Mouse (Mus musculus): ENCODE measurements around the gene Sipa1l1.

Gene Sipa1l1

DNA sequence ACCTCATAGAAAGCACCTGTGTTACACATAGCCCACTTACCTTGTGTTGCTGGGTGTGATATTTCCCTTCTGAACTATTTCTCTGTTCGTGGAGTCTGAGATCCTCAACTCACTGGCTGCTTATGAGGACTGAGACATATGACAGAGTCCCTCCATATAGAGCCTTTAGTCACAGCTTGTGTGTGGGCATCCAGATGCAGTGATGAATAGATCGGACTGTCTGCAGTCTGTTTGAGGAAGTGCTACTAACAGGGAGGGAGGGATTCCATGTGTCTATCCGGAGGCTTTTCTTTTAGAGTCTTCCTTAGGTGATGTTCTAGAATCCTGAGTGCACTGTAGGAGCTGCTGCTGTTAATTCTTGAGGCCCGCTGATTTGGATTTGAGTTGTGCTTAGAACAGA, 165.4 kb downstream of the Sipa1l1 start:
- no peak for DNase-seq (ENCODE audit: low spot score in 2 of 2)

DNA sequence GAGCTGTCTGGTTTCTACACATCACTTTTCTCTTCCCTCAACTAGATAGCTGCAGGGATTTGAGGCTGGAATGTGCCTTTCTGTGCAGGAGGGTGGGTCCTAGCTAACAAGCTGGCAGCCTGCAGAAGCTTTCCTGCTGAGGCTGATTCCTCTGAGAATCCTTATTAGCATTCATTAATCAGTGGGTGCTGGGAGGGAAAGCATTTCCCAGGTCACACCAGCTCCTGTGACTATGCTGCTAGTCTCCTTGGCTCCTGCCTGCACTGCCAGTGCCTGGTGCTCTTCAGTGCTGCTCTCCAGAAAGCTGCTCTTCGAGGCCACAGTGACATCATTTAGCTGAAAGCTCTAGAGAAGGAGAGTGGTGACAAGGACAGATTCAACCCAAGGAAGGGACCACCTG, 166.0 kb downstream of the Sipa1l1 start:
- no peak for DNase-seq (ENCODE audit: low spot score in 2 of 2)

- no peak for DNase-seq (ENCODE audit: low spot score in 2 of 2)
Observed at GRCm38 (mm10) chr12:82338550-82338949, 169.4 kb downstream of the Sipa1l1 start.

DNA sequence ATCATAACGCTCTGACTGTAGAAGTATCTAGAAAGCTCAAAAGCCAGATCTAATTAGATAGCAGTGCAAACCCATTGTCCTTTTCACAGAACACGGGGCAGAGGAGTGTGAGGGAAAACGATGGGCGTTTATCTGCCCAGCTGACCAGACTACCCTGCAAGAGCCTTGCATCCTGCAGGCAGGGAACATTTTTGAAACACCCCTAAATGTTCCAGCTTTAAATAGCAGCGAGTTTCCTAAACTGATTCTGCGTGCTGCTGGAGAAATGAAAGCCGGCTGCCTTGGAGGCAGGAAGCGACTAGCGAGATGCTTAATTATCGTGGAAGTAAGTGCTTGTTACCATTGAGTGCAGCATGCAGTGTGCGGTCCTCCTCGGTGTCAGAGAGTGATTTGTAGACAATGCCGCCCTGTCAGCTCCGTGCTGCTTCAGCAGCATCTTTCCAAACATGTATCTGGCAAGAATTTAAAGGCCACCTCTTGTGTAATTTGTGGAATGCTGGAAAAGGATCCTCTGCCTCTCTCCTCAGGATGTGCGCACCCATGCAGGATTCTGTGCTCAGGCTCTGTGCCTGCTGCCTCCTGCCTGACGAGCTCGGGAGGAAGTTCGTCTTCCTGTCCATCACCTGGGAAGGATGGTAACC, 170.2 kb downstream of the Sipa1l1 start:
- no peak for DNase-seq (ENCODE audit: low spot score in 2 of 2)

GRCm38 (mm10) chr12:82340196-82340918, 171.2 kb downstream of the Sipa1l1 start:
- no peak for DNase-seq (ENCODE audit: low spot score in 2 of 2)

DNA sequence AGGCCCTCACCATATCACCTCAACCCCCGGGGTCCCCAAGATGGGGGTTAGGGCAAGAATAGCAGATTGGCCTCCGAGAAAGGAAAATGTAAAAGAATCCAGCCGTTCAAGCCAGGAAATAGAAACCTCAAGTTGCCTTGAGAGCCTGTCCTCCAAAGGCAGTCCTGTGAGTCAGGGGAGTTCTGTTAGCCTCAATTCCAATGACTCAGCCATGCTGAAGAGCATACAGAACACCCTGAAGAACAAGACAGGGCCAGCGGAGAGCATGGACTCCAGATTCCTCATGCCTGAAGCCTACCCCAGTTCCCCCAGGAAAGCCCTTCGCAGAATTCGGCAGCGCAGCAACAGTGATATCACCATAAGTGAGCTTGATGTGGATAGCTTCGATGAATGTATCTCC, 172.1 kb downstream of the Sipa1l1 start:
- DNase-seq (ENCODE audit: low spot score in 2 of 2) = no peak

- DNase-seq (ENCODE audit: low spot score in 2 of 2) = no peak
Observed at GRCm38 (mm10) chr12:82341696-82342095, 172.6 kb downstream of the Sipa1l1 start.

DNA sequence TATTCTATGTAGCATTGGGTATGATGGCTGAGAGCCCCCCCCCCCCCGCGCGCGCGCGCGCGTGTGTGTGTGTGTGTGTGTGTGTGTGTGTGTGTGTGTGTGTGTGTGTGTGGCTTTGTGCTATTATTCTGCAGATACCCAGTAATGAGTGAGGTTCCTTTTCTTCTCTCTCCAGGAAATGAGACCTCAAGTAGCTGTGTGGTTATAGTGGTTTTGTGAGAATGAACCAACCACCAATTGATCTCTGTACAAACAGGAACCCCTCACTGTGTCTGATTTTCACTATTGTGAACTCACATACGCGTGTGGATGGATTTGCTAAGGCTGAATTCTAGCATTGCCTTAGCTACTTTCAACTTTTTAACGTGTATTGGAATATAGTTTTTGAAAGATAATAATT, 181.0 kb downstream of the Sipa1l1 start:
- DNase-seq (ENCODE audit: low spot score in 2 of 2) = no peak

- no peak for DNase-seq (ENCODE audit: low spot score in 2 of 2)
Observed at GRCm38 (mm10) chr12:82350891-82351290, 181.8 kb downstream of the Sipa1l1 start.

- DNase-seq (ENCODE audit: low spot score in 2 of 2) = no peak
Observed at GRCm38 (mm10) chr12:82353660-82354059, 184.5 kb downstream of the Sipa1l1 start.

- DNase-seq (ENCODE audit: low spot score in 2 of 2) = no peak
Observed at GRCm38 (mm10) chr12:82355419-82356149, 186.5 kb downstream of the Sipa1l1 start.

- DNase-seq (ENCODE audit: low spot score in 2 of 2) = no peak
Observed at GRCm38 (mm10) chr12:82356476-82356875, 187.4 kb downstream of the Sipa1l1 start.

- no peak for DNase-seq (ENCODE audit: low spot score in 2 of 2)
Observed at GRCm38 (mm10) chr12:82357431-82357830, 188.3 kb downstream of the Sipa1l1 start.

GRCm38 (mm10) chr12:82362796-82363195, 193.7 kb downstream of the Sipa1l1 start:
- DNase-seq (ENCODE audit: low spot score in 2 of 2) = no peak

DNA sequence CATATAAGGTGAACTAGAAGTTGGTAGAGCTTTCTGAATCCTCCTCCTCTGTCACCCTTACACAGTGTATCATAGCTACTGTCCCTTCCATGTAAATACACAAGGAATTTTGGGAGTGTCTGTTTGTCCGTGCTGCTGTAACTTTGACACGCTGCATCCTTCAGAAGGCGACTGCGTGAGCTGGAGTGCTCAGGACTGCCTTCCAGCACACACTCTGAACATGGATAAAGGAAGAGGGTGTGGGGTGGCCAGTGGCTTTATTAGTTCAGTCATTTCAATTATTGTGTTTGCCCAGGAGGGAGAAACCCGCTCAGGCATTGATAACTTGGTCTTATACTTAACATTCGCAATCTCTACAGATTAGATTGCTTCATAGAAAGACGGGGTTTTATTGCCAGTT, 195.1 kb downstream of the Sipa1l1 start:
- DNase-seq (ENCODE audit: low spot score in 2 of 2) = no peak

DNA sequence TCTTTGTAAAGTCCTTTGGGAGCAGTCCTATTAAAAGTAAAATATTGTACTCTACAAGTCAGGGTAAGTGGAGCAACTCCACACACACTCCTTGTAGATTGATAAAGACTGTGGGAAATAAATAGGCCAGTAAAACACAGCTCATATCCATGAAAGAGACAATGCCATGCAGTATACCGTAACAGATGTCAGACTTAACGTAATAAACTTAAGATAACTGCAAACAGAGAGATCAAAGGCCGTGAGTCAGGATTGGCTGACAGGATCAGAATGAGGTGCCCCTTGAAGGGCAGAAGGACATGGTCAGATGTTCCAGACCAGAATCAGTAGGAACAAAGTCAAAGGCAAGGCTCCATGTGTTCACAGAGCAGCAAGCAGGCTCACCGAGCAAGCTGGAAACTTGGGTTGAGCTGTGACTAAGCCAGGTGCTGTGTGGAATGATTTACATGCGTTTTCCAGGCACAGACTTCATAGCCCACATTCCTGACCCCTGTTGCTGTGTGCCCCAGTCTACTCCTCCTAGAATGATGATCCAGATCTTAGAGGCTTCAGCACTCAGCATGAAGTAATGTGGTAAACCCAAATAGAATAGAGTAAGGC, 196.3 kb downstream of the Sipa1l1 start:
- DNase-seq (ENCODE audit: low spot score in 2 of 2) = no peak

GRCm38 (mm10) chr12:82366754-82367153, 197.6 kb downstream of the Sipa1l1 start:
- no peak for DNase-seq (ENCODE audit: low spot score in 2 of 2)

GRCm38 (mm10) chr12:82367345-82367744, 198.2 kb downstream of the Sipa1l1 start:
- DNase-seq (ENCODE audit: low spot score in 2 of 2) = no peak

- no peak for DNase-seq (ENCODE audit: low spot score in 2 of 2)
Observed at GRCm38 (mm10) chr12:82367986-82368385, 198.9 kb downstream of the Sipa1l1 start.

- no peak for DNase-seq (ENCODE audit: low spot score in 2 of 2)
Observed at GRCm38 (mm10) chr12:82369402-82370160, 200.5 kb downstream of the Sipa1l1 start.

GRCm38 (mm10) chr12:82371266-82371665, 202.1 kb downstream of the Sipa1l1 start:
- DNase-seq (ENCODE audit: low spot score in 2 of 2) = no peak

GRCm38 (mm10) chr12:82374020-82374419, 204.9 kb downstream of the Sipa1l1 start:
- DNase-seq (ENCODE audit: low spot score in 2 of 2) = no peak

All from spleen, postnatal 10 days (tissue).